Mouse (Mus musculus) cerebellum, postnatal 4 days (tissue): ENCODE measurements around the gene Ldhd.

Experiments
- DNase-seq, 2 experiments: peaks; one replicate each; pipeline ENCODE4 v3.0.0; 2022; ENCODE audit warnings: low spot score in 2 of 2, mixed read lengths in 1 of 2

Ldhd gene

DNA sequence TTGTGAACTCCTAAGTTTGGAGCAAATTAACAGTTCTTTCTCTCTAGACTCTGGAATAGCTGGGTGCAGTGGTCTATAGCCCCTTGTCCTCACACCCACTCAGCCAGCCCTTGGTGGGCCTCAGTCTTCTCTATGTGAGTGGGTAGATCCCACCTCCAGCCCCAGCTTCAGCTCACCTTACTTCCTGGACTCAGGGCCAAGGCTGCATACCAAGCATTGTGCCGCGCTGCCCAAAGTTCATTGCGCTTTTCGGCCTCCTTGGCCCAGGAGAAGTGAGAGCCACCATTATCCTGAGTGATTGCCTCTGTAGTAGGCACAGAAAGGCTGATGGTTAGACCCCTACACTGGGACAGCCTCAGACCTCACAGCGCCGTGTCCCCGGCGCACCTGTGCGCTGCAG lies 2.3 kb downstream of the Ldhd start:
- DNase-seq: no peak

DNA sequence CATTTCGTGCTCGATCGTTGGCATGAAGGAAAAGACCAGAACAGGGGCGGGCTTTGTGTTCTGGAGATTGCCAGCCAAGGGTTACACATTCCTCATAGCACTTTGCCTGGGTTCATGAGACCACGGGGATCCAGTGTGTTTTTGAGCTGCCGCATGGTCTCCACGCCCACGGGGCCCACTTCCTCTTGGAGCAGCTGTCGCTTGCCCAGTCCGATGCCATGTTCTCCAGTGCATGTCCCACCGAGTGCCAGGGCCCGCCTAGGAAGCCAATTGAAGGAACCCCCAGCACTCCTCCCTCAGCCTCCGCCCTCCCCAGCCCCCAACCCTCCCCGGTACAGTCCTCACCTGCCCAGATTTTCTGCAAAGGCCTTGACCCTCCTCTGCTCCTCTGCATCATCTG lies 3.2 kb downstream of the Ldhd start:
- no peak for DNase-seq

DNA sequence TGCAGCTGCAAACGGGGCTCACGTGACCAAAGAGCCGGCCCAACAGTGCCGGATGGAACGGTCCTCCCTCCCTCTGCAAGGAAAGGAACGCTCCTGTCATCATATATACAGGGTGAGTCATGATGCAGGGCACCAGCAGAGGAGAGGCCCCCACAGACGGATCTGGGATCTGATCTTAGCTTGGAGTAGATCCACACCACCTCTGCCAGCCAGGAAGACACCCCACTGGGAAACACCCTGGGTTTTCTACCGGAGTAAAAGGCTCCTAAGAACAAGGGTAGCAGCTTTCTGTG lies 3.7 kb downstream of the Ldhd start:
- DNase-seq: no peak

DNA sequence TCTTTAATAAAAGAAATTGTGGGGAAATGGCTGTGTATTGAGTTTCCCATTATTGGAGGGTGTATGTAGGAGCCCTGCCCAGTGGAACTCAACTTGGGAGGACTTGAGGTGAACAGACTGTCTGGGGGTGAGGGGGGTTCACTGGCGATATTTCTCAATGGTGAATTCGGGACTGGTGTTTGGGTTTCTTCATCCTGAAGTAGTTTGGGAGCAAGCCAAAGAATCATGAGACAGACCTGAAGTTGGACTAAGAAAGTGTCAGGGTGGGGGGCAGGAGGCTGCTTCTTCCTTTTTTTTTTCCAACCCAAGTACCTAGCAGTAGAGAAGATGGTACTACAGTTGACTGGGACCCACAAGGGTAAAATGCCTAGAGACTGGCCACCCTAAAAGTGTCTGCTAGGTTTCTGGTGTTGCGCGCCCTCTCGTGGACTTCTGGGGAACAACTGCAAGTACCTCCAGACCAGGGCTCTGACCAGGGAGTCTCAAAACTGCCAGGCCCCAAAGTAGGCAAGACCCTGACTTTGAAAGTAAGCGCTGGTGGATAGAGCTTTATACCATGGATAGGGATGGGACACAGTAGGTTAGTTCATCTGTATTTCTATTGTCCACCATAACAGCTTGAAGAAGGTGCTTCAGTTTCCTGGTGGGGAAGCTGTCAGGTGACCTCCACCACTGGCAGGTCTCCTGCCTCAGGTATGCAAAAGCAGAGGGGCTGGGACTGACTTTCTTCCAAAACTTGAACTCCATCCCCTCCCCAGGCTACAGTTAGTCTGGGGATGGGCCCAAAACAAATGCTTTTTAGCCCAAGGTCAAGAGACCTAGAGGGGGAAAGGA lies 4.3 kb downstream of the Ldhd start:
- peak; percentile 43 to 68 for DNase-seq

DNA sequence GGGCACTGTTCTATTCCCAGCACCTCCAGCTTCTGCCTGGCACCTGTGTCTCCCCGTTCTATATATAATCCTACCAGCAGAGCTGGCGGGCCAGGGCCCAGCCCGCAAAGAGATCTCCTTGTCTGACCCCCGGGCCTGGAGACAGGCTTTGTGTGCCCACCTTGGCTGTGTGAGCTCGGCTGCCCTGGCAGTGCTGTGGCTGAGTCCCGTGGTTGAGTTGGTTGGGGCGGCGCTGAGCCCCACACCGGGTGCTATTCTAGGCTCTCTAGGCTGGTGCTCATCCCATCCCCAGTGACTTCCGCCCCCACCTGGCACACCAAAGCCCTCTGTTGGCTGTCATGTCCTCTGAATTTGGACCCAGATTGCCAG lies 5.3 kb downstream of the Ldhd start:
- DNase-seq: no peak

DNA sequence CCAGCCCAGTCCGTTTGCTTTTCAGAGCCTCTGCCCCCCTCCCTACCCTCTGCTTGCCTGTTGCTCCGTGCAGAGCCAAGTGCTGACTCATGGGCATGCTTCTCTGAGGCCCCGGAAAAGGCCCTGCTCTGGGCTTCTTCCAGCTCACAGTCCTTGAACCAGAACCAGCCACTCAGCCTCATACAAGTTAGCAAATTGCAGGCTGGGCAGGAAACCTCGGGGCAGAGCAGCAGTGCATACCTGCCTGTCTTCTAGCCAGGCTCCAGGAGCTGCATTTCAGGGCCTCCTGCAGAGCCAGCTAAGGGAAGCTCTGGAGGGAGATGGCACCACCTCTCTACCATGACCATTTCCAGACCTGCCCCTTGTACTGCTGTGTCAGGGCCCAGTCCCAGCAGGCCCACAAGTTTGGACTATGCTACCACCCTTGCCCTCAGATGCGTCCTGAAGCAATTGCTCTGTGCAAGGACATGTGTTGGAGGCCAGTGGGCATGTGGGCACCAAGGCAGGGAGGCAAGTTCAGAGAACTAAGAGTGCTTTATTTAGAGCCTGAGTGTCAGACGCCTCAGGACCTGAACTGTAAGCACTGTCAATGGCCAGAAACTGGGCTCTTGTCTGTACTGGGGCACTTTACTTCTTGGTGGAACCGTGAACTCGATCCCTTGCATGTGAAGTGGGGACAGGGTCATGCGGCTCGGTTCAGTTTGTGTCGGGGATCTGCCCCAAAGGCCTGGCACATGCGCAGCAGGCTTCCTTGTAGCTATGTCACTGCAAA lies 5.9 kb downstream of the Ldhd start:
- no peak for DNase-seq

DNA sequence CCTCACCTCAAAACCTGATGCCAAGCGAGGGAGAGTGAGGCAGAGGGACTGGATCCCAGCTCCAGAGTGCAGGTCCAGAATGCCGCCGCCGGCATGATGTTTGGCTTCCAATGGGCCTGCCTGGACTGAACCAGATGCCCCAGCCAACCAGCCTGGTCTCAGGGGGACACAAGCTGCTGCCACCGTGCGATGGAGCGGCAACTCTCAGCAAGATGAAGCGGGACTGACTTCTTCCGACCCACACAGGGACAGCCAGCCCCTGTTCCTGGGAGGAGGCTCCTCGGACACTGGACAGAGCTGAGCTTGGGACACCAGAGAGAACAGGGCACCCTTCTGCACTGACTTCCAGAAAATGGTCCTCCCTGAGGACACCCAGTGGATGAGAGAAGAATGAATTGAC lies 7.6 kb downstream of the Ldhd start:
- DNase-seq: no peak

DNA sequence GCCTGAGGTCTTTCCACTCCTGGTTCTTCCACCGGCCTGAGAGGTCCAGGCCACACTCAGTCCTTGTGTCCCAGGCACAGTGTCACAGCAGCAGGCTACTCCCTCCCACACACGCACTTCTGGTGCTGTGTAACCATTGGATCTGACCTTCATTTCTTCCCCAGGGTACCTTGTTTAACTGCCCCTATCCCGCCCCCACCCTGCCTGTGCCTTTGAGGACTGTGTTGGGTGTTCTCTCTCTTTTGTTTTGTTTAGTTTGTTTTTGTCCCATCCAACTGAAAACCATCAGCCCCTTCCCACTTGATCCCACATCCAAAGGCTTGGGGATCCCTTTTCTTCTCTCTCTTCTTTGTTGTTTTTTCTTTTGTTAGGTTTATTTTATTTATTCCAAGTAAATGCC lies 8.1 kb downstream of the Ldhd start:
- no peak for DNase-seq

DNA sequence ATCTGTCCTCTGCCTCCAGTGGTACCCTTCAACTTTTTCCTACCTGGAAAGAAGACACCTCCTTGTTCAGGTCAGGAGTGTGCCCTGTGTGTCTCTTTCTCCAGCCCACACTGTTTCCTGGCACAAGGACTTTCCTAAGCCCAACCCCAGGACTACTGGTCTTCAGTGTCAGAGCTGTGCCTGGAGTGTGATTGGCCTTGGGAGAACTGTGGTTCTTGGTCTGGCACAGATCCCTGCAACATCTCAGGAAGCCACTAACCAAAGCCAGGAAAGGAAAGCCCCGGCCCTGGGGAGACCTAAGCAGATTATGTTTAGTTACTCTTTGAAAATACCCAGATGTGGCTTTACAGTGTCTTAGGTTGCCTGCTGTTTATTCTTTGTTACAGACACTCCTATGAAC lies 10.2 kb downstream of the Ldhd start:
- DNase-seq: no peak

DNA sequence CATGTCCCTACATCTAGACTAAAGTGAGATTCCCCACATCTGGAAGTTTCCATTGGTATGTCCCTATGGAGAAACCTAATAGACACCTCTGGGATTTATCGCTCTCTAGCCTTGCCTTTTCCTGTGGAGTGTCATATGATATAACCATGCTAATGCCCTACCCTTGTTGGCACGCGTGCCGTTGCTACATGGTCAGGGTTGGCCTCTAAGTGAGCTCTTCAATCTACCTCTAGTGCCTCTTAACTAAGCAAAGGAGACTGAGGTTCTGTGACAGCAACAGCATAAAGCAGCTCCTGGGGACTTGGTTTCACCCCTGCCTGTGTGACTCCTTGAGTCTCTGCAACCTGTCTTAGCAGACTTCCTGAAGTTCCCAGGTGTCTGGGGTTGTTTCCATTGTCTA lies 11.9 kb downstream of the Ldhd start:
- DNase-seq: no peak

DNA sequence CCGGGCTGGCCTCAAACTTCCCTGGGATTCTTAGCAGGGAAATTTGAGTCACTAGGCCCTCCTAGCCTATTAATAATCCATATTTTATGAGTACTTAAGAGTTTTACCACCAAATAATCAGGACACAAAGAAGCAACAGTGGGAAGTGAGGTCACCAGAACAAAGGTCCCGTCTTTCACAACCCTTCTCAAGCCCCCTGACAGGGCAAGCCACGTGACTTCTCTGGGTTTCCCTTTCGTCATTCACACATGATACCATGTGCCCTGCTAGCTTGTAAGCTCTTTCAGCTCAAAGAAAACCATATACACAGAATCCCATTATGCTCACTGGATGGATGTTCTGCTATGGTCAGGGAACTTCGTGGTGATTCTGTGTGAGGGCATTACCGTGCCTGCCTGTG lies 12.4 kb downstream of the Ldhd start:
- DNase-seq: no peak

DNA sequence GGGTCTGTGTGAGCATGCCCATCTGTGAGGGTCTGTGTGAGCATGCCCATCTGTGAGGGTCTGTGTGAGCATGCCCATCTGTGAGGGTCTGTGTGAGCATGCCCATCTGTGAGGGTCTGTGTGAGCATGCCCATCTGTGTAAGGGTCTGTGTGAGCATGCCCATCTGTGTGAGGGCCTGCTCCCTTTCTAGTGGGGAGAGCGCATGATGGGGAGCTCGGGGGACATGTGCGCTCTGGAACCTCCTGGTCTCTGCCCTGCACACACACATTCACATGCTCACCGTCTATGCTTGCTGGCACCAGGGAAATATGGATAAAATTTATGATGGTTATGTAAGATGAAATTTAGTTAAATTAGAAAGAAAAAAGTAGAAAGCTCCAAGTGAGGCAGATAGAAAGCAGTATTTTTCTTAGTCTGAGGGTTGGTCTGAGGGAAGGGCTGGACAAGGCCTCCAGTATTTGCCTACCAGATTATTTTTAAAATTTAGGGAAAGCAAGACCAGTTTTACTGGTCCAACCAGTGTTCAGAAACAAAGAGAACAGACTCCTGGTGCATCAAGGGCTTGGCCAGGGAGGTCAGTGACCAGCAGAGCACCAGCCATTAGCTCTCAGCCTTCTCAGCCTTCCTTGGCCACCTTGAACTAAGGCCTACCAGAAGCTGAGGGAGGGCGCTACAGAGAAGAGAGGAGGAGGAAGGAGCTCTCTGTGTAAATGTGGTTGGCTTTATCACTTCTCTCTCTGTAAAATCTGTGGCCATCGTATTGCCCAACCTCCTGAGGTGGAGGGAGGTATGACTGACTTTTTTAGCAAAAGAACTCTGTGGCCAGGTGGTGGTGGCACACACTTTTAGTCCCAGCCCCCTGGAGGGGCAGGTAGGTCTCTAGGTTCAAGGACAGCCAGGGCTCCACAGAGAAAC lies 15.1 kb downstream of the Ldhd start:
- DNase-seq: no peak

DNA sequence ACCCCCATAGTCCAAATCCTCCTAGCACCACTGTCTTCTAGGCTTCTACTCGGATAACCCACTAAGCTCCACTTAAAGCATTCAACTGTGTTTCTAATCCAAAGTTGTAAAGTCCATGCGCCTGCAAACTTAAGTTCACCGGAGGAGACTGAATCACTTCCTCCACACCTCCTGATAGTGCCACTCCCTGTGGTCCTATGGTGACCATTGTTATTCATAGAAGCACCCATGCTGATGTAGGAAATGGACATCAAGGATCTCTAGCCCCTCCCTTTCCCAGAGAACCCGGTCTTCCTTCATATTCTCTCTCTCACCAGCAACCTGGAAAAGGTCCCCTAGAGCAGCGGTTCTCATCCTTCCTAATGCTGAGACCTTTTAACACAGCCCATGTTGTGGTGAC lies 17.0 kb downstream of the Ldhd start:
- no peak for DNase-seq

DNA sequence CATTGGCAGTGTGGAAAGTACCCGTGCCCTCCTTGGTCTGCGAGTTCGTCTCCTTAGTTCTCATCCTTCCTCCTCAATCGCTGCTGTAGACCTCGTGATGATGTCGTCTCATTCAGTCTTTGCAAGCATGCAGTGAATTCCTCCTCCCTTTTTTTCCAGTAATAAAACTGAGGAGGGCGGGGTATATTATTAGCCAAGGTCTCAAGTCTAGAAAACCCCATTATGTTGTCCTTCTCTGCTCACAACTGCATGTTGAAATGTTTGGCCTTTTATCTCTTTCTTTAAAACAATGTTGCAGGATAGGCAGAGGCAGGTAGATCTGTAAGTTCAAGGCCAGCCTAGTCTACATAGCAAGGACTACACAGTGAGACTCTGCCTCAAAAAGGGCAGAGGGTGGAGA lies 22.8 kb downstream of the Ldhd start:
- DNase-seq: no peak

DNA sequence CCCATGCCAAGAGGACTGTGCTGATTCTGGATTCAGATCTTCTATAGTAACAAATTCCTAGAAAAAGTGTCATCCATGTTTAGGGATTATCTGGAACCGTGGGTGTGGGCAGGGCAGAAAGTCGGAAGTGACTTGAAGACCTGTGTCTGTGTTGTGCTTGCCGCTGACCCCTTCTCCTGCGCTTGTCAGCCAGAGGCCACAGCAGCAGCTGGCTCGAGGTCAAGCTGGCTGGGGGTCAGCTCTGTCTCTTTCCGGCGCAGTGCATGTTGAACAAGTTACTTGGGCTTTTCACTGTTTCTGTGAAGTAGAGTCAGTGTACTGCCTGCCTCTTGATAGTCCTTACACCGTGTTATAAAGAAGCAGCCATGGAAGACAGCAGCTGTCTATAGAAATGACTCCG lies 23.2 kb downstream of the Ldhd start:
- no peak for DNase-seq

DNA sequence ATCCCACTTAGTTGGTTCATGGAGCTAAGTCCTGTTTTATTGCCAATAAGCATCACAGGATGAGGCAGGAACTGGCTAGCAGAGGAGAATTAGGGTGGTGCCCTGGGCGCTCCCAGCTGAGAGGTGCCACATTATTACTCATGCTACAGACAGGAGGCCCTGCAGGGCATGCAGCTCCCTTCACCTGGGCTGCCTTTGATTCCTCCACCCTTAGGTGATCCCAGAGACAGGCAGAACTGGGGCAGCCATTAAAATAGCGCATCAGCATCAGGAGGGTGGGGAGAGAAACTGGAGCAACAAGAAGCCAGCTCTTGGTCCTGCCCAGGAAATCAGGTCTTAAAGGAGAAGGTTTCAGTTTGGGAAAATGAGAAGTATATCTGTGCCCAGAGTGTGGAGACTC lies 25.2 kb downstream of the Ldhd start:
- no peak for DNase-seq

DNA sequence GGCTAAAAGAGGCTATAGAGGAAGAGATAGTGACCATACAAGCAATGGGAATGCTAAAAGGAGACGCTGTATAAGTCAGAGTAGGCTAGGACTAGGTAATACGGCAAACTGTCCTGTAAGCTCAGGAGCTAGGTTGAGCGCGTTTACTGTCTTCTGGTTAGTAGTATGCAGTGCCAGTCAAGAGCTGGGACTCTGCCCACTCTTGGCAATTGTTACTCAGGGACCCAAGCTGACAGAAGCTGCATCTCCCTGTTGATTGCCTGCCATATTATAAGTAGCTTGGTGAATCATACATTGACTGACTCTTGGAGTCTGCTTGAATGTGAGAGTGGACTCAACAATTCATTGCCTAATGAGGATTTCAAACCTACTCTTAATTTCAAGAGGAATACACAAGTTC lies 28.1 kb downstream of the Ldhd start:
- peak in 1 of 2 experiments; percentile 32 for DNase-seq

DNA sequence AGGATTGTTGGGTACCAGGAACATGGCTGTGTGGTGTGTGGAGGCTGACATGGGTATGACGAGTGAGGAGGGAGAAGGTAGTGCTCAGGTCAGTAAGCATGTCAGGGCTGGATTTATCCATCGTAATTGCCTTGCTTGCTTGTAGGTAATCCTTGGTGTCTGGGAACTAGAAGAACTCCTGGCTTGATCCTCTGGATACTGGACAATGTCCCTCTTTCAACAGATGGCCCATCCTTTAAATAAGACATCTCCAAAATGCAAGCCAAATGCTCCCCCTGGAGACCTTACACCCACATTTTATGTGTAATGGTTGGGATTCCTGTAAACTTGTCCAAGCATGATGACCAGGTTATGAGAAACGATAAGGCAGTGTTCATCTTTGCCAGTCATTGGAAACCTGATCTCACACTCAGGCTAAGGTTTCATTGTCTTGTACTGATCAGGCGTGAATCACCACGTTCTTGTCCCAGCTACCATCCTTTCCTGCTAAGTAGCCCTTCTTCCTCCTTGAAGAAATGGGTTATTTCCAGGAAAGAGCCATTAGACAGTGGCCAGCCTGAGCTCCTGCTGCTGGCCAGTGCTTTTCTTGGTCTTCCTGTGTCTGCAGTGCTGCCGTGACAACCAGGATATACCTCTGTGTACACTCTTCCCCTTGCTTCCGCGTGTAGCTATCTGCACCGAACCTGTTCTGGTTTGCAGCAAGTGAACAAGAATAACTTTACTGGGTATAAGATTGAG lies 30.3 kb downstream of the Ldhd start:
- DNase-seq: no peak

DNA sequence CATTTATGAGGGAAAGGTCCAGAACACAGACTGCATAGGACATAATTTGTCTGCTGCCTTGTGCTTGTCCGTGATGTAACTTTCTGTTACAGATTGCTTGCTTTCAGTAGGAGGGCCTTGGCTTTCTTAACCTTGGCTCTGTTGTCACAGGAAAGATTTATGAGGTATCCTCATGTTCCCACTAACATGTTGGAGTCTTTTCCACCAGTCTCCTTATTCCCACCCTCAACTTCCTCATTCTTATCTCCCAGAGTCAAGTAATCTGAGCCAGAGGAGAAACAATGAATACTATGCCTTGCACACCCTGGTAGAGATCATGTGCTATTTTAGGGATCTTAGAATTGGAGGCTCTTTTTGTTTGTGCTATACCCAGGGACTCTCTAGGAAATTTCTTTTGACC lies 32.9 kb downstream of the Ldhd start:
- DNase-seq: no peak

DNA sequence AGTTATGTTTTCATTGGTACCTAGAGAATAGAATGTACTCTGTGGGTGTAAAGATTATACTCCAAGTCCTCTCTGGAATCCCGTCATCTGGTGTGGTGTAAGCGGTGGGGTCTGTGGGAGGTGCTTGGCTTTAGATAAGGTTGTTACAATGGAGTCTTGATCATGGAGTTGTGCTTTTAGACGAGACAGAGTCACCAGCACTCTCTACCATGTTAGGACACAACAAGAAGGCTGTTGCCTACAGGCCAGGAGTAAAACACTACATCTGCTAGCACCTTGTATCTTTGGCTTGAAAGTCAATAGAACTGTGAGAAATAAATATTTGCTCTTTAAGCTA lies 33.7 kb downstream of the Ldhd start:
- DNase-seq: no peak

DNA sequence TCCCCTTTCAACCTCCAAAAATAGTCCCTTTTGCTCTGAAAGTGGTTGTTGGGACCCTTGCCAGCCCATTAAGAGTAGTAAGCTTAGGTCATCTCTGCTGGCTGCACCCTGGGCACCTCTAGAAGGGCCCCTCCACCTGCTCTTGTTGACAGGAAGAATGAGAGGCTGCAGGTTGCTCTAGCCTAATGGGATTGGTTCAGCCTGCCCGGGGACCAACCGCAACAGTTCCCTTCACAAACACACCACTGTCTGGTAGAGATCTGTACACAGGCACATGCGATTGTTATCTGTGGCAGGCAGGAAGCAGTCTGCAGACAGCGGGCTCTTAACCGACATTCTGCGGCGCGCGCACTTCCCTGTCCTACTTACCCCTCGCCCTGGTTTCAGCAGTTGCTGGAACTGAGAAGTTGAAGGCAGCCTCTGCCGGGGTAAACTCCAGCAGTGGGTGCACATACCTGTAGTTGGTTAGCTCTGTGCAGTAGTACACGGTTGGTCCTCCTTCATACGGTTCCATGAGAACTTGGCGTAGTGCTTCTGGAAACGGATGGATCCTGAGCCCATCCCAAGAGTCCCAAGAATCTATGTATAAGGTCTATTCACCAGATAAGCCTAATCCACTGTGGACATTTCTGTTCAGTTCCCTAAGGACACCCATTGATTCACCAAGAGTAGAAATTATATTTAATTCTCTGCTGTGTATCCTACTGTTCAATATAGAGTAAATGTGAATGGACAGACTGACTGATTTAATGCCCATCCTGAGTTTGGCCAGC lies 34.3 kb downstream of the Ldhd start:
- no peak for DNase-seq
